Mouse (Mus musculus) activated CD4-positive, CD25-positive, alpha-beta regulatory T cell, adult 4 months (primary cell): ENCODE data around the gene Srcin1. TPM values are rescaled to one million over a fixed set of nuclear protein-coding genes. Genes with fewer than 3 reads are reported as not detected.

ENCODE experiments used
- ATAC-seq: one replicate; pipeline ENCODE4 v1.8.0; 2017
- polyA plus RNA-seq, 2 experiments: library from polyadenylated mRNA; unstranded; fragments of 100-300 nt; shearing (Covaris generic); gene quantifications; one replicate each; pipeline ENCODE4 v1.2.1; 2017

Srcin1 gene
- not detected for polyA plus RNA-seq

GRCm38 (mm10) chr11:97576136-97576906 lies at the start of gene Srcin1:
Gene Srcin1, minus strand, starts transcription at chr11:97576186.
- ATAC-seq: no peak

- ATAC-seq: no peak
Observed at GRCm38 (mm10) chr11:97625551-97625950, 49.6 kb upstream of the Srcin1 start.

- no peak for ATAC-seq
Observed at GRCm38 (mm10) chr11:97623166-97623565, 47.2 kb upstream of the Srcin1 start.

- peak; percentile 57 for ATAC-seq
Observed at GRCm38 (mm10) chr11:97622440-97622839, 46.5 kb upstream of the Srcin1 start.

GRCm38 (mm10) chr11:97619391-97619795 lies 43.4 kb upstream of the Srcin1 start:
- ATAC-seq: no peak

- no peak for ATAC-seq
Observed at GRCm38 (mm10) chr11:97618368-97618767, 42.4 kb upstream of the Srcin1 start.

- ATAC-seq: no peak
Observed at GRCm38 (mm10) chr11:97615276-97615675, 39.3 kb upstream of the Srcin1 start.

GRCm38 (mm10) chr11:97611076-97611475 lies 35.1 kb upstream of the Srcin1 start:
- no peak for ATAC-seq

- no peak for ATAC-seq
Observed at GRCm38 (mm10) chr11:97609743-97610142, 33.8 kb upstream of the Srcin1 start.

GRCm38 (mm10) chr11:97608933-97609332 lies 32.9 kb upstream of the Srcin1 start:
- no peak for ATAC-seq

- no peak for ATAC-seq
Observed at GRCm38 (mm10) chr11:97607056-97607725, 31.2 kb upstream of the Srcin1 start.

GRCm38 (mm10) chr11:97603891-97604290 lies 27.9 kb upstream of the Srcin1 start:
- ATAC-seq: no peak

GRCm38 (mm10) chr11:97602223-97602622 lies 26.2 kb upstream of the Srcin1 start:
- ATAC-seq: no peak

GRCm38 (mm10) chr11:97599104-97599503 lies 23.1 kb upstream of the Srcin1 start:
- no peak for ATAC-seq

- no peak for ATAC-seq
Observed at GRCm38 (mm10) chr11:97597945-97598691, 22.1 kb upstream of the Srcin1 start.

- no peak for ATAC-seq
Observed at GRCm38 (mm10) chr11:97594136-97594535, 18.1 kb upstream of the Srcin1 start.

- no peak for ATAC-seq
Observed at GRCm38 (mm10) chr11:97591910-97592309, 15.9 kb upstream of the Srcin1 start.

- ATAC-seq: no peak
Observed at GRCm38 (mm10) chr11:97590227-97590960, 14.4 kb upstream of the Srcin1 start.

GRCm38 (mm10) chr11:97589216-97589615 lies 13.2 kb upstream of the Srcin1 start:
- ATAC-seq: no peak

GRCm38 (mm10) chr11:97585932-97586331 lies 9.9 kb upstream of the Srcin1 start:
- ATAC-seq: no peak

GRCm38 (mm10) chr11:97584476-97584875 lies 8.5 kb upstream of the Srcin1 start:
- no peak for ATAC-seq

GRCm38 (mm10) chr11:97579088-97579857 lies 3.3 kb upstream of the Srcin1 start:
- ATAC-seq: no peak
